Mouse (Mus musculus) telencephalon, adult 2 months (tissue): ENCODE data around the gene Fam219a.

Experiments used
- DNase-seq: peaks from one replicate; pipeline ENCODE4 v3.0.0-alpha.2; 2011; ENCODE audit warnings: low read depth, low spot score

Gene Fam219a

GRCm38 (mm10) chr4:41554994-41555663 is 14.2 kb downstream of the Fam219a start:
- no peak for DNase-seq

GRCm38 (mm10) chr4:41553116-41553515 is 16.2 kb downstream of the Fam219a start:
- DNase-seq: no peak

GRCm38 (mm10) chr4:41552529-41552928 is 16.8 kb downstream of the Fam219a start:
- no peak for DNase-seq

- DNase-seq: no peak
Measured at GRCm38 (mm10) chr4:41547086-41547485, 22.3 kb downstream of the Fam219a start.

- no peak for DNase-seq
Measured at GRCm38 (mm10) chr4:41545985-41546384, 23.4 kb downstream of the Fam219a start.

GRCm38 (mm10) chr4:41542136-41542535 is 27.2 kb downstream of the Fam219a start:
- no peak for DNase-seq

GRCm38 (mm10) chr4:41534866-41535265 is 34.5 kb downstream of the Fam219a start:
- DNase-seq: no peak

- DNase-seq: no peak
Measured at GRCm38 (mm10) chr4:41532420-41532819, 36.9 kb downstream of the Fam219a start.

- DNase-seq: no peak
Measured at GRCm38 (mm10) chr4:41527996-41528395, 41.3 kb downstream of the Fam219a start.

GRCm38 (mm10) chr4:41527076-41527475 is 42.3 kb downstream of the Fam219a start:
- no peak for DNase-seq

- no peak for DNase-seq
Measured at GRCm38 (mm10) chr4:41526553-41526952, 42.8 kb downstream of the Fam219a start.

GRCm38 (mm10) chr4:41524829-41525228 is 44.5 kb downstream of the Fam219a start:
- DNase-seq: no peak

GRCm38 (mm10) chr4:41523839-41524238 is 45.5 kb downstream of the Fam219a start:
- no peak for DNase-seq

- no peak for DNase-seq
Measured at GRCm38 (mm10) chr4:41522788-41523187, 46.5 kb downstream of the Fam219a start.

GRCm38 (mm10) chr4:41522136-41522535 is 47.2 kb downstream of the Fam219a start:
- no peak for DNase-seq

- DNase-seq: no peak
Measured at GRCm38 (mm10) chr4:41520641-41521040, 48.7 kb downstream of the Fam219a start.

GRCm38 (mm10) chr4:41519195-41519594 is 50.1 kb downstream of the Fam219a start:
- DNase-seq: no peak

GRCm38 (mm10) chr4:41518349-41518748 is 51.0 kb downstream of the Fam219a start:
- DNase-seq: no peak

- no peak for DNase-seq
Measured at GRCm38 (mm10) chr4:41517233-41517632, 52.1 kb downstream of the Fam219a start, which contains the start of gene 1110017D15Rik. Gene 1110017D15Rik (minus strand): TSS chr4:41517333.

GRCm38 (mm10) chr4:41513714-41514113 is 55.6 kb downstream of the Fam219a start:
- DNase-seq: no peak

GRCm38 (mm10) chr4:41513309-41513708 is 56.0 kb downstream of the Fam219a start:
- no peak for DNase-seq

- no peak for DNase-seq
Measured at GRCm38 (mm10) chr4:41507998-41508397, 61.3 kb downstream of the Fam219a start.

GRCm38 (mm10) chr4:41507326-41507924 is 61.9 kb downstream of the Fam219a start:
- no peak for DNase-seq
